Mouse (Mus musculus): ENCODE measurements around the gene Zfp160. TPM values are rescaled to one million over a fixed set of nuclear protein-coding genes. Genes with fewer than 3 reads are reported as not detected.
"Not testable (repeated sequence)": the region's sequence is repeated elsewhere in the genome, so short reads cannot be mapped to it uniquely, and the experiment has no call there.

Zfp160 gene
- 2.4 and 3.4 TPM in 2 replicates for polyA plus RNA-seq (2012; rRNA removed)

DNA sequence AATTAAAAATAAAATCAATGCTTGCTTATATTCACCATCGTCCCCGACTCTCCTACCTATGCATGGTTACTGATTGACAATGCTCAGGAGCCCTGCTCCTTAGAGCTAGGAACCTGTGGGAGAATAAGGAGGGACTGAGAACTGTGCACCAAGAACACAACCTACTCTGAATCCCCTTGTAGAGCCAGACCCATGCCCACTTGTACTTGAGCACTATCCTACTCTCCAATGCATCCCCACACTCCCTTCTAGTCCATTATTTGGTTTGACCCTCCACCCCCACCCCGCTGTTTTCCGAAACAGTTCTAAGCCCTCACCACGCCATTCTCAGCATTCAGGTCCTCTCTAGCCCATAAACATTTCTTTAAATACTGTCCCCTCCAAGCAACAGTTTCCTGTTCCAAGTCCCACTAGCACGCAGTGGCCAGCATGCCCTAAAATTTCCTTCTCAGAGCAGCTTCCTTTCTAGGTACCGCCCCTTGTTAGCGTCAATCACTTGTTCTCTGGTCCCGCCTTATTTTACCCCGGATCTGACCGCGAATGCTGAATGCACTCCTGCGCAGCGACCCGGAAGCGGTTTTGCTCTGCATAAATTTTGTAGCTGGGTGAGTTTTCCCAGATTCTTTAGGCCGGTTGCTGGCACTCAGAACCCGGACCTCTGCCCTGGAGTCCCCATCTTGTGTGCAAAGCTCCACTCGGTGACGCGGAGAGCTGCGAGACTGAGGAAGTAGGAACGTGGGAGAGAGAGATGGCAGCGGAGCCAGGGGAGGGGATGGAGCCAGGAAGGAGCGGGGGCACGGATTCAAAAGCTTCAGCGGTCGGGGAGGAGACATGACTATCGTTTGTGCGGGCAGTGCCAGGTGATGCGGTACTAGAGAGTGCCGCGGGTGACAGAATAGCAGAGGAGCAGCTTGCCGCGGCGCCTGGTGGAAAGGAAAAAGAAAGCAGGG, at the start of gene Zfp160:
Gene Zfp160 (plus strand): TSS at position 522 of the 950 bp plus-strand sequence.
- DNase-seq (ENCODE audit: low read depth, low spot score) = peak; percentile 89
- WGBS = 4% methylated on average over 36 of the region's 36 CpGs

DNA sequence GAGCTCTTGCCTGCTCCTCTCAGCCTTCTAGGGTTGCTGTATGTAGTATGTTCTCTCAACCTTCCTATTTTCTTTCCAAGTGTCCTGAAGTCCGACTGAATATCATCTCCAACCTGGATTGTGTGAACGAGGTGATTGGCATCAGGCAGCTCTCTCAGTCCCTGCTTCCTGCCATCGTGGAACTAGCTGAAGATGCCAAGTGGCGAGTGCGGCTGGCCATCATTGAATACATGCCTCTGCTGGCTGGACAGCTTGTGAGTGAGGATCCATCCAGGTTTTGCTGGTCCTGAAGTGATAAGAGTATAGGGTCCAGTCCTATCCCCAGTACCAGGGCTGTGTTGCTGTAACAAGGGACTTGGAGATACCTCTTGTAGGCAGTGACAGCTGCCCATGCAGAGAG, 48.3 kb upstream of the Zfp160 start:
- 92% methylated on average over 5 of the region's 5 CpGs for WGBS
- no peak for DNase-seq (ENCODE audit: low read depth, low spot score)

DNA sequence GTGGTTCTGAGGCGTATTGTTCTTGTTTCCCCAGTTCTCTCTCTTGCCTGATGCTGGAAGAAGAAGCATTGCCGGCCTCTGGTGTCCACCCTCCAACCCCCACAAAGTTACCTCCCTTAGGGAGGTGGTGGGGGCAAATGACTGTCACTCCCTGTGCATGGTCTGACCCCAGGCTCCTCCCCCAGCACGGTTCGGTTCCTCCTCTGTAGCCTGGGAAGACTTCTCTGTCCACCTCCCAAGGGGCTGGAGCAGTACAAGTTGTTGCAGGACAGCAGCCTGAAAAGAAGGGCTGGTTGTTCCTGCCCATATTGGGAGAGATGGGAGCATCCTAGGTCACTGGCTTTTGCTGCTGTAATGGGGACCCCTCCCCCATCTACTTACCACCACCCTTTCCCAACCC, 43.3 kb upstream of the Zfp160 start:
- no peak for DNase-seq (ENCODE audit: low read depth, low spot score)
- 83% methylated on average over 4 of the region's 4 CpGs for WGBS

GRCm38 (mm10) chr17:20966681-20967080, 42.0 kb upstream of the Zfp160 start:
- DNase-seq (ENCODE audit: low read depth, low spot score) = no peak

- DNase-seq (ENCODE audit: low read depth, low spot score) = no peak
- WGBS = 69% methylated on average over 2 of the region's 2 CpGs
These were observed 15.0 kb upstream of the Zfp160 start for GRCm38 (mm10) chr17:20993716-20994115.

GRCm38 (mm10) chr17:20996364-20996763, 12.3 kb upstream of the Zfp160 start, which contains the start of gene Vmn1r233:
Vmn1r233 (minus strand) TSS chr17:20996464.
- no peak for DNase-seq (ENCODE audit: low read depth, low spot score)

GRCm38 (mm10) chr17:21009726-21010125, 1.0 kb downstream of the Zfp160 start:
- 11% methylated on average over 1 of the region's 1 CpGs for WGBS
- no peak for DNase-seq (ENCODE audit: low read depth, low spot score)

GRCm38 (mm10) chr17:21018410-21019080, 9.8 kb downstream of the Zfp160 start:
- WGBS = 89% methylated on average over 1 of the region's 1 CpGs
- no peak for DNase-seq (ENCODE audit: low read depth, low spot score)

DNA sequence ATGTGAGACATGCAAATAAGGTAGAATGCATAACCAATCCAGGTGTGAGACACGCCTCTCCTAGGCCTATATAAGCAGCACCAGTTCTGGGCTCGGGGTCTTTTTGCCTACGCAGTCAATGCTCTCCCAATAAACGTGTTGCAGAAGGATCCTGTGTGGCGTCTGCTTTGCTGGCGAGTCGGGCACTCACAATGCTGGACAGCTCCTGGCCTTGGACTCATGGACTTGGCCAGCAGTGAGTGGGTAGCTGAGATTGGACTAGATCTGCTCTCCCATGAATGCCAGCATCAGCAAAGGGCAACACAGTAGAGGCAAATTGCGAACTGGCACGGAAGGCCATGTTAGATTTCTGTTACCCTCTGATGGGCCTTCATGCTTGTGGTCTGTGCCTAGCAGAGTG, 39.3 kb downstream of the Zfp160 start:
- not testable (repeated sequence) for DNase-seq (ENCODE audit: low read depth, low spot score)

DNA sequence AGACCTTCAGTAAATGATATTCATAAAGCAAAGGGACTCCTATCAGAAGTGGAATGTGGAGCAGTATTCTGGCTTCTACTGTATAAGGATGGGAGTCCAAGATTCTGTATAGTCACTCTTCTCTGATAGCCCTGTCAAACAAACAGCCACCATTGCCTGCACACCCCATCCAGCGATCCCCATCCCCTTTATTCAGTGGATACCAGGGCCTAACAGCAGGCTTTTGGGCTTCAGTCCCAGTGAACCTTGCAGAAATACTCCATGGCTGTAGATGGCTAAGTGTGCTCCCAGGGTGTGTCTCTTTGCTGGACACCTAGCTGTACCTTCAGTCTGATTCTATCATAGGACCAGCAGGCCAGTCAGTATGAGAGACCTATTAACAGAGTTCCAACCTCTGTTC, 42.2 kb downstream of the Zfp160 start:
- no peak for DNase-seq (ENCODE audit: low read depth, low spot score)
- WGBS = 97% methylated on average over 1 of the region's 1 CpGs

More for the DNA sequence above, 39.3 kb downstream of the Zfp160 start:
- 90% methylated on average over 9 of the region's 9 CpGs for WGBS

GRCm38 (mm10) chr17:21051341-21051740, 42.6 kb downstream of the Zfp160 start:
- DNase-seq (ENCODE audit: low read depth, low spot score) = peak; percentile 47
- WGBS = no CpG with 5 or more reads among the region's 3 CpGs

GRCm38 (mm10) chr17:21051919-21052318, 43.2 kb downstream of the Zfp160 start:
- 85% methylated on average over 3 of the region's 3 CpGs for WGBS
- not testable (repeated sequence) for DNase-seq (ENCODE audit: low read depth, low spot score)

GRCm38 (mm10) chr17:21053267-21053666, 44.6 kb downstream of the Zfp160 start:
- no peak for DNase-seq (ENCODE audit: low read depth, low spot score)
- 72% methylated on average over 2 of the region's 2 CpGs for WGBS

DNA sequence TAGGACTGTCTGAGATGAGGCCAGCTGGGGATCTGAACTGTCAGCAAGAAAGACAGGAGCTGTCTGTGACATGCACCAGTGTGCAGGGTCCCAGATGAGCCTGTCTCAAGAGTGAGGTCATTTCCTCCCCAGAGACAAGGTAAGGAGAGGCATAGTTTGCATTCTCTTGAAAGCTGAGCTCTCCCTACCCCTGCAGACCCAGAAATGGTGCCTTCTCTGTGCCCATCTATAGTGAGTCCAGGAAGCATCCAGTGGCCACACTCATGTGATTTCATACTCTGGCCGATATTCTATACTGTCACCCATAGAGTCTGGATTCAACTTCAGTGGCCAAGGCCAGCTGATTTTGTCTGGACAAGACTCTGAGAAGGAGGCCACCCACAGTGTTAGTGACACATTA, 46.4 kb downstream of the Zfp160 start:
- DNase-seq (ENCODE audit: low read depth, low spot score) = not testable (repeated sequence)
- 94% methylated on average over 1 of the region's 1 CpGs for WGBS

- WGBS = 10% methylated on average over 1 of the region's 1 CpGs
- DNase-seq (ENCODE audit: low read depth, low spot score) = no peak
These were observed 56.8 kb downstream of the Zfp160 start for GRCm38 (mm10) chr17:21065501-21065900.

DNA sequence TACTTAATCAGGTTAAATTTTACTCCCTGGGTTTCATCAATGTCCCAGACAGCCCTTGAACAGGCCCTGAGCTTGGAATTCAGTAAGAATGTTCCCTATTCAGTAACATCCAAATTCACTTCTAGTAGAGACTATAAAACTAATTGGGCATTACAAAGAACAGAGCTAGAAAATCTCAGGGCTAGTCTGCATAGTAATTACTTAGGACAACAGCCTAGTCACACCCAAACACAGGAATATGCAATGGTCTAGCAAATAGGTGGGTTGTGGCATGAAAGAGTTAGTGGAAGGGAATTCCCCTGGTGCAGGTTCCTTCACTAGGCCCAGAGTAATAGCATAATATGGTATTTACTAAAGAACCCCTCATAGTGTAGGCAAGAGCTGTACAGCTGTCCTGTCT, 58.3 kb downstream of the Zfp160 start:
- no peak for DNase-seq (ENCODE audit: low read depth, low spot score)

- WGBS = no CpG with 5 or more reads among the region's 3 CpGs
- not testable (repeated sequence) for DNase-seq (ENCODE audit: low read depth, low spot score)
These were observed 60.7 kb downstream of the Zfp160 start for GRCm38 (mm10) chr17:21069443-21069842.

DNA sequence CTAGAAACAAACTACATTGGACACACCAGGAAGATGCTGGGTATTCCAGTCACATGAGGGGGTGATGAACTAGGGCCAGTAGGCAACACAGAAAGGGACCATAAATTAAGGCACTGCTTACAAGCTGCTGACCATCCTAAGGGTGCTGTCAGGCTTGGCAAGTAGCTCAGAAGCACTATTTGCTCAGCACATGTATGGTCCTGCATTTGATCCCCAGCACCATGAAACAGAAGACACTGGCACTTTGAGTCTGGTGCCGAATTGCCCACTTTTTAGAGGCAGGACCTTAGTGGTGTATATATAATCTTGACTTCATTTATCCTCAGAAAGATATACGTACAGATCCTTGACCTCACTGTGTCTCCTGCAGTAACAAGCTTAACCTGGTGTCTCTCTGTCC, 62.3 kb downstream of the Zfp160 start:
- 89% methylated on average over 2 of the region's 2 CpGs for WGBS
- not testable (repeated sequence) for DNase-seq (ENCODE audit: low read depth, low spot score)

Data from large intestine, adult 2 months (tissue).